Mouse (Mus musculus) lung, postnatal 25 days (tissue): Measurements from ENCODE around the gene Atg13.
A peak's percentile ranks its signal among the peaks of the same experiment; 100 is the strongest.

Experiments
- DNase-seq: peaks from one replicate; pipeline ENCODE4 v3.0.0; 2022; ENCODE audit warnings: low spot score

Gene Atg13

DNA sequence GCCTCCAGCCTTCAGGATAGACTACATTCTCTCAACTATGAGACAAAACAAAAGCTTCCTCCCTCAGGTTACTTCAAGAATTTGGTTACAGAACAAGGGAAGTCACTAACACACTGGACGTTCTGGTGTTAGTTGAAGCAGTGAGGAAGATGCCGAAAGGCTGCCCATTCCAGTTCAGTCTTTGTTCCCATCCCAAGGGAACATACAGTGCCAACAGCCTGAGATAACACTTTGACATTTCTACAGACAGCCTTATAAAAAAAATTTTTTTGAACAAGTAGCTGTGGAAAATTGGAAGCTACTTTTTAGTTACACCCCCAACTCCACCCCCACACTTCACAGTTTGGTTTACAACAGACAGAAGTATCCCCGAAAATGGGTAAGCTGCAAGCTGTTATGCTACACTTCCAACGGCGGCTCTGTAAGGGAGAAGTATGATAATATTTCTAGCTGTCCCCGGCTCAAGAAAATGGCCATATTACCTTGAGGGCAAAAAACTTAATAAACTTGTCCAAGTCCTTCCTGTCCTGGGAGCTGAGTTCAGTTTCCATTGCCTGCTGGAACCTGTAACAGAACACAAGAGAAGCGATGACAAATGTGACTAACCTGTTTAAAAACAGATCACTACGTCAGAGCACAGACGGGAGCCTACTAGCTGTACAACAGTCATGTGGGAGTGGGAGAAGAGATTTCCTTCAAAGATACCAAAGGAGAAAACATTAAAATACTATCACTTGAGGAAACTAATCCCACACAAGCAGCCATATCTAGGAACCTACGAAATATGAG lies 14.7 kb downstream of the Atg13 start:
- DNase-seq, result no peak

DNA sequence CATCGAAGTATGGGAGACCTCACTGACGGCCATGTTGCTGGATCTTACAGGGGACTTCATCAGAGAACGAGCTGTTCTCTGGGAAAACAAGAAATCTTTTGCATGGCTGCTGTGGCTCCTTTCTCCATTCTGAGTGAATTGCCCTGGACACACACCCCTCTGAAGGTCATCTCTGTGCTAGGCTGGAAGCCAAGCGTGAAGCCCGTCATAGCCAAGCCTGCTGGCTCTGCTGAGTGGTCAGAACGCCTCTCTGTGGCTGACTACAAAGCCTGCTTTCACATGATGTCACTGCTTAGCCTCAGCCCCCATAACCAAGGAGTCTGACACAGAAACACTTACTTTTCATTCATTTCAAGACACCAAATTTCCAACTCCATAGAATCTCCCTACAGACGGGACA lies 20.9 kb downstream of the Atg13 start:
- no peak for DNase-seq

DNA sequence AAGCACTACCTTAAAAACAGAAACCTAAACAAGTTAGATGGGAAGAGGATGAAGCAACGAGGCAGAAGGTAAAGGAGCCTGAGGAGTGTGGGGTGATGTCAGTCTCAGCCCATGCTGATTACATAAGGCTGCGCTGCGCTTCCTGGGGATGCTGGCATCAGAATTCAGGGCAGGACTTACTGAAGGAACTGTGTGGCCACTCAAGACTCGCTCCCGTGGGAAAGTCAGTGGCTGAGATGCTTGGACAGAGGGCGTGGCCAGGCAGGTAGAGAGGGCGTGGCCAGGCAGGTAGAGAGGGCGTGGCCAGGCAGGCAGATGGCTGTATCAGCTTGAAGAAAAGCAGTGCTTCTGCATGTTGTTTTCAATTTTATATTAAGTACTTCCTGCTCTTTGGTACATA lies 26.5 kb downstream of the Atg13 start:
- peak; percentile 63 for DNase-seq

DNA sequence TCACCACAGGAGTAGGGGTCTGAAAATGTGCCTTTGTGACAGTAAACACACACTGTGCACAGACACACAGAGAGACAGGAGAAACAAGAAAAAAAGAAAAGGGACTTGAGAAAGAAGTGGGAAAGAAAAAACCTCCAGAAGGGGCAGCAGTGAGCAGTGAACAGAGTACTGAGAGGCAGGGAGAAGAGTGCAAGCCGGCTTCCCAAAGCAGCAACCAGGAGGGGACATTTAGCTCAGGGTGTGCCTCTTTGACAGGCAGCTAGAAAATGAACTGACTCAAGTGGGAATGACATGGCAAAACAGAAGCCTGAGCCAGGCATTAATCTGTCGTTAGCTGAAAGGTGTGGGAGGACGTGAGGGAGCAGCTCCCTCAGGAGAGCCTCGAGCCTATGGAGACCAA lies 27.5 kb downstream of the Atg13 start:
- peak; percentile 57 for DNase-seq

DNA sequence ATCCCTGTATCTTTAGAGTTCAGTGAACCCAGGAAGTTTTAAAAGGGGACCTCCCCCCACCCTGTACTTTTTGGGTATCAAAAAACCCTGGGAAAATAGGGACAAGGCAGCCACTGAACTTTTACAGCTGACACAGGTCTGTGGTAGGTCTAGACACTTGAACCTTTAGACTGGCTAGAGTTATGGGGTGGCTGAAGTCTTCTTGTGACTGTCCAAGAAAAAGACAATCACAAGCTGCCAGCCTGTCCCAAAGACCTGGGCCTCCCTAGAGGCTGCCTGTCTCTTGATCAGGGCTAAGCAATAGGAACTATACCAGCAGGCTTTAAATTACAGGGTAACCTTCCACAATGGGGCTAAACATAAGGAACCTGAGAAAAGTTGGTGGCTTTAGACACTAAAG lies 33.4 kb downstream of the Atg13 start:
- DNase-seq, result no peak

DNA sequence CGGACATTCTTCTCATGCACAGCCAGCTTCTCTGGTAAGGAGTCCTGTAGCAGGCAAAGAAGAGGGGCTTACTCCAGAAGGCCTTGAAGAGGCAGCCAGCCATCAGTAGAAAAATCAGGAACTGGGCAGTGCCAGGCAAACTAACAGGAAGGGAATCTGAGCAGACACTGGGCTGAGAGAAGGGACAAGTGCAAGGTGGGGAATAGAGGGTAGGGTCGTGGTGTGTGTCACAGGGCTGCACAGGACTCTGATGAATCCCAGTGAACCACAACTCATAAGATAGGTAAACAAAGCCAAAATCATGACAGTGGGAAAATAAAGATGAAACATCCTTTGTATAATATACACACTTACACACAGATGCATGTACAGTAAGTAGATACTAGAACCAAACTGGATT lies 34.0 kb downstream of the Atg13 start:
- DNase-seq, result no peak

DNA sequence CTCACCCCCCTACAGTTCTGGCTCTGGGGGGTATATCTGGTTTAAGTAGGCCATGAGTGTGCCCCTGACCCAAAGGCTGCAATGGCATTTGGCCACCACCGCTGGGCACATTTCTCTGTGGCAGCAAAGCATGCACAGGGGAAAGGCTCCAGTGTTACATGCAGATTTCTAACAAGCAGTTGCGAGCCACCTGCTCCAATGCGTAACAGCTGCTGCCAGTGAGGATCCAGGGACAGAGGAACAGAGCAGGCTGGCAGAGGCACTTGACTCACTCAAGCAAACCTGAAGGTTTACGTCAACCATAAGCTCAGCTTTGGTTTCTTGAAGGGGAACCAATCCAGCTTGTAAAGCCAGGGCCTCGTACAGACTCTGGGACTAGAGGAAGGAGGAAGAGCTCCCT lies 35.5 kb downstream of the Atg13 start:
- no peak for DNase-seq

DNA sequence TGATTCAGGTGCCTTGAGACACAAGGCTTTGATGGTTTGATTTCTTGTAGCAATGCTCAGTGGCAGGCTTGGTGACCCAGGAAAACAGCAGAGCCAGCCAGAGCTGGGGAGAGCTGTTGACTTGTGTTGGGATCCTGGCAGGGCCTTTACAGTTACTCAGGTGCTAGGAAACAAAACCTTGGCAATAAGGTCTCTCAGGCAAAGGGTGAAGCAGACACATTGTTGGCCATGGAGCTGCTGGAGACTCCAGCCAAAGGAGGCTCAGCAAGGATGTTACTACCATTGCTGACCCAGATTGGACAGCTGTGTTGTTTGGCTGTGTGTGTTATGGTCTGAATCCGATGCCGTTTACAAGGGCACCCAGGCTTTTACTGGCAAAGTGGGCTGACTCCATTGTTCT lies 36.8 kb downstream of the Atg13 start:
- no peak for DNase-seq

DNA sequence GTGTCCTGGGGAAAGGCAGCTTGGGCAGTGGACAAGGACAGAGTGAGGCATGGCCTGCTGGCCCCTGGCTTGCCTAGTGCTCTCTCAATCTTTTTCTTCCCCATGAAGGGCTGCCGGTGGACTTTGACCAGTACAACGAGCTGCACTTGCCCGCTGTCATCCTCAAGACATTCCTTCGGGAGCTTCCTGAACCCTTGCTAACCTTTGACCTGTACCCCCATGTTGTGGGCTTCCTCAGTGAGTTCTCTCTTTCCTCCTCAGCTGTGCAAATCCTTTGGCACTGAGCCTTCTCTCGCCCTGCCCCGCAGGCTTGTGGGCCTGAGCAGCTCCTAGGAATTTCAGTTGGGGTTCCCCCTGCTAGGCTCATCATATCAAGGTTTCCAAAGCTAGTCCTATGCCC lies 40.3 kb downstream of the Atg13 start:
- DNase-seq, result no peak

DNA sequence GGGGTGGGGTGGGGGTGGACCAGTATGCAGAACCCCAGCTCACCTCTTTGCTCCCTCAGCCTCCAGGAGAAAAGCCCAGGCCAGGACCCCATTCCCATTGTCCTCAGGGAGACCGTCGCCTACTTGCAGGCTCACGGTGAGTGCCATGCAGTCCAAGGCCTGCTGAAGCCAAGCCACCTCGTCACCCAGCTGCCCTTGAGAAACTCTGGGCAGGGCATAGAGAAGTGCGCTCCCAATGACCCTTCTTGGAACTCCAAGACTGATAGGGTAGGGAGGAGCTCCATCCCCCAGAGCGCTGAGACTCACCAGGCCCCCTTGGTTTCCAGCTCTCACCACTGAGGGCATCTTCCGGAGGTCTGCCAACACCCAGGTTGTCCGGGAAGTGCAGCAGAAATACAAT lies 41.0 kb downstream of the Atg13 start:
- DNase-seq, result no peak

DNA sequence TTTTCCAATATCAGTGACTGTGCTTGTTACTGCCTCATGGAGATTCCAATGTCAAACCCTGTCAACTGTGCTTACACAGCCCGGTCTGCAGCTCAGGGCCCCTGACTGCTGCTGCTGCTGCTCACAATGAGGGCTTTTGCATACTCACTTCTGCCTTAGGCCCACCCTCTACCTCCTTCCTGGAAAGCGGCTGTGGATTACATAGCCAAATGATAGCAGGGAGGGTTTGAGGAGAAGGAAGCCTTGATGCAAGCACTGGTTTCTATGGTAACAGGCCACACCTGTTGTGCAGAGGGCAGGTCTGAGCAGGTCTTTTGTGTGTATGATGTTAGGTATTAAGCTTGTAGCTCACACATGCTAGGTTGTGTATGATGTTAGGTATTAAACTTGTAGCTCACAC lies 42.6 kb downstream of the Atg13 start:
- DNase-seq, result no peak

DNA sequence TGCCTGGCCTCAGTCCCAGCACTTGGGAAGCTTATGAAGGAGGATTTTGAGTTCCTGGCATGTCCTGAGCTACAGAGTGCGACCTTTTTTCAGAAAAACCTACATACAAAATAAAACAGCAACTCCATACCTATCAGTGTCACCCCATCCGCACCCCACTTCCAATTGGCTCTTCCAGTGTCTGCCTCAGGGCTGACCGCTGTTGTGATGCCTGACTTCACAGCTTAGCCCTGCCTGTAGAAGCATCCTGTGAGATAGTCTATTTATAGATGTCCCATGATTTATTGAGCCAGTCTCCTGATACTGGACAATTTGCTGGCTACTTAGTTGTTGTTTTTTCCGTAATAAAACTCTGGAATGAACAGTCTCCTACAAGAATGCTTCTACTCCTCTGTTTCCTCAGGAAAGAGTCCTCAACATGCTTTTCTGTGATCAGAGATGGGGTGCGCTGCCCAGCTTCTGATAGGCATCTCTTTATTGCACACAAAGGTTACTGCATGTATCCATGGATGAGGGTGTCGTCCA lies 43.9 kb downstream of the Atg13 start:
- DNase-seq, result no peak

DNA sequence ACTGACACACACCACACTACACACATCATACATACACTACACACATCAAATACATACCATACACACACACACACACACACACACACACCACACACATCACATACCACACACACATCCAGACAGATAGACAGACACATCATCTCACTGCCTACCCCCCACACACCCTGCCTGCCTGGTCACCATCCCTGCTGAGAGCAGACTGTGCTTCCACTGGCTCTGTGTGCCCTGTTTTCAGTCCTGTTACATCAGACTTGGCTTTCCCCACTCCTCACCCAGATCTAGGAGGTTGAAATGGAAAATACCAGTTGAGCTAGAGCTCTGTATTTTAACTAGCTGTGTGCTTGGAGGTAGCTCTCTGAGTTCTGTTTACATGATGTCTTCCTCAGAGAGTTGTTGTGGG lies 45.6 kb downstream of the Atg13 start:
- DNase-seq, result no peak

DNA sequence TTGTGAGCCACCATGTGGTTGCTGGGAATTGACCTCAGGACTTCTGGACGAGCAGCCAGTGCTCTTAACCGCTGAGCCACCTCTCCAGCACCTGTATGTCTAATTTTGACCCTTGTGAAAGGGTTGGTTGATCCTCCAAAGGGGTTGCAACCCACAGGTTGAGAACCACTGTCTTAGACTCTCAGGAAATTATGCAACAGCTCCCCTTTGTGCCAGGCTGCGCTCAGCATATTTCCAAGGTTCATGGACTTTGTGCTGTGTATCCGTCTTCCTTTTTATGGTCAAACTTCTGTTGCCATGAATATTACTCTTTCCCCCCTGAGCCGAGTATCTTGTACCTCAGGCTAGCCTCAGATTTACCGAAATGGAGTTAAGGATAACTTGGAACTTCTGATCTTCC lies 49.4 kb downstream of the Atg13 start:
- DNase-seq, result no peak

DNA sequence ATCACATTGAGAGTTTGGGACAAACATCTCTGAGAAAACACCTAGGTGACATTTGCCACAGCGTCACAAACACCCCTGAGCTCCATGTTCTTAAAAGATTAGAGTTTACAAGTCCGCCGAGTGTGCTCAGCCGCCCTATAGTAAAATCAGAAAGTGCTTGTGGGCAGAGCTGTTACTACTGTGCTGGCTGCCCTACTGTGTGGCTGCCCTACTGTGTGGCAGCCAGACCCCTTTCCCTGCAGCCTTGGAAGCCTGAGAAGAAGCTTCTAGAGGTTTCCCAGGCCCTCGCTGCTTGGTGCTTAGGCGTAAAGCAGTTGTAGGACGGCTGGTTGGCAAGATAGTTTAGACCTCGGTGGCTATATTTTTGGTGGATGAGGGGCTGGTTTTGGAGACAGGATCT lies 50.7 kb downstream of the Atg13 start:
- no peak for DNase-seq

DNA sequence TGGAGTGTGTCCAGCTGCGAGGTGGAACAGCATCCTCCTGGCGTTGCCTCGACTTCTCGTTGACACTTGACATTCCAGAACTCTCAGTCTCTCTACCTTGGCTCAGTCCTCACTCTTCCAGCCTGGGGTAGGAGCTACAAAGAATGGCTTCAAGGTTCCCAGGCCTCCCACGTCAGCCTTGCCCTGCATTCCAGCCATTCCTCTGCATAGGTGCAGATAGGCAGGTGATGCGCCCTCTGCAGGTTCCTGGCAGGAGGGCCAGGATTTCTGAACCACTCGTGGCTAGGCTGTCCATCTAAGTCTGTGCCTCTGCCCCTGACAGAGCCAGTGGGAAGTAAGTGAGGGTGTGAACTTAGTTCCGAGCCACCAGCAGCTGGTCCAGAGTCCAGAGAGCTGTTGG lies 53.6 kb downstream of the Atg13 start:
- DNase-seq, result peak; percentile 74

DNA sequence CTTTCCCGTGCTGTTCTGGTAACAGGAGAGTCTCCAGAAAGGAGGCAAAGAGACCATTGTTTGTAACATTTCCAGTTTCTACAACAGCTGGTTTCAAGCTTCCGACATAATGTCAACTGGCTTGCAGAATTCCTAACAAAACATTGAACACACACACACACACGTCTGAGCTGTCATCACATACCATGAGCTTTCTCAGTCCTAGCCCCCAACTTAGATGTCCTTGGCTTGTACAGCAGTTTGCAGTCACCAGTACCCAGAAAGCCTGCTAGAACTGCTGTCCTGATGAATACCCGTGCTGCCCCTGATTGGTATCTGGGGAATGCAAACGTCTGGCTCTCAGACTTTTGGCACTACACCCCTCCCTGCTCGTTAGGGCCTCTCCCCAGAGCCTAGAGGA lies 54.5 kb downstream of the Atg13 start:
- peak; percentile 22 for DNase-seq

DNA sequence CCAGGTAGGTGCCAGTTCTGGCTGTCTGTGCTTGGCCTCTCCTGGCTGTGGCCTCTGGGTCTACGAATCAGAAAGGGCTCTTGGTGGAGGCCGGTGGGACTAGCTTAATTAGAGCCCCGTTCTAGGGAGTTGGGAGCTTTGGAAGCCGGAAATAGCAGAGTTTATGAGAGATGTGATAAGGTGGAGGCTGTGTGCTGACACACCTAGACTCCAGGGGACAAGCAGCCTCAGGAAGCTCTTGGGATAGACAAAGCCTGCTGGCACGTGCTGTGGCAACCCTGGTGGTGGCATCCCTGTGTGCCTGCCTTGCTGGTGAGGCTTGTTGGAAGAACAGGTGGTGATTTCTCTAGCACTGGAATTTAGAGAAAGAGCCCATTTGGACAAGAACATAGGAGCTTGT lies 55.0 kb downstream of the Atg13 start:
- no peak for DNase-seq

DNA sequence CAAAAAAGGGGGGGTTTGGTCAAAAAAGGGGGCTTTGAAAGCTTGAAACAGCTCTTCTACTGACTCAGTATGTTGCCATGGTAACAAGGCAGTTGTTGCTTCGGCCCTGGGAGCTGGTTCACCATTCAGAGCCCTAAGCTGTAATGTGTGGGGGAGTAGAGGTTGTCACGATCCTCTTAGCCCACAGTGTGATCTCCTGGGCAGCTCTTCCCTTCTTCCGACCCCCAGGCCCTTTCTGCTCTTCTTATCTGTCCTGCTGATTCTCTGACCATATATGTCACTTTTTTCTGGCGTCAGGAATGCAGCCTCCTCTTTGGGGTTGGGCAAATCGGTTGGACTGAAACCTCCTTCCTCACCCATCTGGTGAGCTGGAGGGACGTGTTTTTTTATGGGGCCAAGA lies 57.5 kb downstream of the Atg13 start:
- no peak for DNase-seq

DNA sequence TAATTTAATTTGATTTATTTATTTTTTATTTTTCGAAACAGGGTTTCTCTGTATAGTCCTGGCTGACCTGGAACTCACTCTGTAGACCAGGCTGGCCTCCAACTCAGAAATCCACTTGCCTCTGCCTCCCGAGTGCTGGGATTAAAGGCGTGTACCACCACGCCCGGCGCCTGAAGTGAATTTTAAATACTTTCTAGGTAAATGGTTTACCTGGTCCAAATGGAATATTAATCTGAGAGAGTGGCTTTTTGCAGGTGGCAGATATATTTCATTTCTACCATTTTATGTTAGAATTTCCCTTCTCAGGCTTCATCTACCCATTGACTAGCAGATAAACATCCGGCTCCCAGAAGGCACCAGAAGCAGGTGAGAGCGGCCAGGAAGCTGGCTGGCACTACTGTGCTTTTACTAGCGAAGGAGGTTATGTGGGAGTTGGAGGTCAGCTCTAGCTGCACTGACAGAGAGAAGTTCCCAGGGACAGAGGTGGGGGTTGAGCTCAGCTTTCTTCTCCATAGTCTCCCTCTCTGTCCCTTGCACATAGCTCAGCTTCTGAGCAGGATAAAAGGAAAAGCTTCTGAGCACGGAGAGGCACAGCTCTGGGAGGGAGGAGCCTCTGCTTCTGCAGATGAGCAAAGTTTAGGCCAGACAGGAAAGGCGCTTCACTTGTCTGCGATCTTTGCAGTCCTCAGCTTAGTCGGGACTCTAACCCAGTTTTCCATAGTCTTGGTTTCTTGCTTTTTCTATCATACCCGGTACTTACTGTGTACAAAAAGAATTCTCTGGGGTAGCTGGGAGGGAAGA lies 58.7 kb downstream of the Atg13 start:
- no peak for DNase-seq

DNA sequence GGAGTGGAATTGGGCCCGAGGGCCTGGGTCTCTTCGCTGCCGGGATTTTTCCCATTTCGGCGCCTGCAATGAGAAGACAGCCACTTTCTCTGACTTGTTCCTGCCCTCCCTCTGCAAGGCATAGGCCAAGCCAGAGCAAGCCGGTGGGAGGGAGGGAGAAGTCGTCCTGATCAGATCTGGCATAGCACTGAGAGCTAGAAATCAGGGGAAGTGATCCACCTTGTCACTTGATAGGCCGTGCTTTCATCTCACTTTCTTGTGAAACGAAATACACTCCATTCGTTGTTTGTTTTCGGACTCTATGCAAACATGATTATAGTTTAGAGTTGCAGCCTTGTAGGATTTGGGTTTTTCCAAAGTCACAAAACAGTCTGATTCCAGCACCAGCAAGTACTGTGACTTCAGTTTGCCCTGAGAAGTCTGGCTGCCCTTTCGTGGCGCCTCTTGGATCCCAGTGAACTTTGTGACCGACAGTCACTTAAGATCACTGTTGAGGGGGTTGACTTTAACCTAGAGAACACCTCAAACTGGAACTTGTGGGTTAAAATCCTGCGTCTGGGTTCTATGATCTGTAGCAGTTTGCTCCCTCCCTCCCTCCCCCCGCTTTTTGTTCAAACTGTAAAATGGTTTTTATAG lies 59.9 kb downstream of the Atg13 start:
- DNase-seq, result no peak

DNA sequence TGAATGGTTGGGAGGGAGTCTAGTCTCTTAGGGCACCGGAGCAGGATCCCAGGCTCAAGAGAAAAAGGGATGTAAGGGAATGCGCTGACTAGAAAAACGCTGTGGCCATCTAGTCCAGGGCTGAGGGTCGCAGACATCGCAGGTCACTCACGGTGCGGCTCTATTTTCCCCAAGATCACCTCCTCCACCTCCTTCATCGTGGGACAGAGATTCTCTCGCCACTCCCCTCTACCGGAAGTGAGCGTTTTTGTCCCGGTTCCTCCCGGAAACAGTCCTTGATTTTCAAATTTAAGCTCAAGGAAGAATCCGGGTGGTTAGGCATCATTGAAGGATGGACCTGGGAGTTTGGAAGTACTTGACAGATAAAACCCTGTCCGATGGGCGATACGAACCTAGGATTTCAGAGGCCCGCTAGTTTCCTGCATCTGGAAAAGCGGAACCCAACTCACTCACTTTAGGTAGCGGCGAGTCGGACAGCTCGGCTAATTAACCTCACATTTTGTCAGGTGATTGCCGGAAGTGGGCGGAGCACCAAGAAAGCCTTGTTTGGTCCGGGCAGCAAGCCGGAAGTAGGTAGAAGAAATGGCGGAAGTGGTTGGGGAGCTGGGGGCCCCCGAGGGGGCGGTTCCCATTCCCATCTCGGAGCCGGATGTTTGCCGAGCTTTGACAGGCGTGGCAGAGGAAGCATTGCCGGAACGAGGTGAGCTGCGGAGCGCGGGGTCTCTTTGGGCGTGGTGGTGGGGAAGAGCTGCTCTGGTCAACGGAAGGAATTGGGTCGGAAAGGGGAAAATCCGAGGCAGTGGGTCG lies 60.6 kb downstream of the Atg13 start, which contains the start of the genes Zfp408 and Arhgap1:
Zfp408 (minus strand) TSS at position 239 of the 807 bp plus-strand sequence.
Arhgap1 (plus strand) TSS at position 308 of the 807 bp plus-strand sequence.
- peak; percentile 98 for DNase-seq
